Mouse (Mus musculus) right cerebral cortex, postnatal 4 days (tissue): ENCODE data around the gene Hist1h4f.
"Not testable (repeated sequence)": the region's sequence is repeated elsewhere in the genome, so short reads cannot be mapped to it uniquely, and the experiment has no call there.

Experiments
- DNase-seq: peaks from one replicate; pipeline ENCODE4 v3.0.0-alpha.2; 2022

The Hist1h4f gene

DNA sequence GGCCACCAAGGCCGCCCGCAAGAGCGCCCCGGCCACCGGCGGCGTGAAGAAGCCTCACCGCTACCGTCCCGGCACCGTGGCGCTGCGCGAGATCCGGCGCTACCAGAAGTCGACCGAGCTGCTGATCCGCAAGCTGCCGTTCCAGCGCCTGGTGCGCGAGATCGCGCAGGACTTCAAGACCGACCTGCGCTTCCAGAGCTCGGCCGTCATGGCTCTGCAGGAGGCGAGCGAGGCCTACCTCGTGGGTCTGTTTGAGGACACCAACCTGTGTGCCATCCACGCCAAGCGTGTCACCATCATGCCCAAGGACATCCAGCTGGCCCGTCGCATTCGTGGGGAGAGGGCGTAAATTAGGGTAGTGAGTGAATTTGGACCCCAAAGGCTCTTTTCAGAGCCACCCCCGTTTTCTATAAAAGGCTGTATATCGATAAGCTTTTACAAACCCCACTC lies 24.4 kb upstream of the Hist1h4f start:
- DNase-seq = not testable (repeated sequence)

DNA sequence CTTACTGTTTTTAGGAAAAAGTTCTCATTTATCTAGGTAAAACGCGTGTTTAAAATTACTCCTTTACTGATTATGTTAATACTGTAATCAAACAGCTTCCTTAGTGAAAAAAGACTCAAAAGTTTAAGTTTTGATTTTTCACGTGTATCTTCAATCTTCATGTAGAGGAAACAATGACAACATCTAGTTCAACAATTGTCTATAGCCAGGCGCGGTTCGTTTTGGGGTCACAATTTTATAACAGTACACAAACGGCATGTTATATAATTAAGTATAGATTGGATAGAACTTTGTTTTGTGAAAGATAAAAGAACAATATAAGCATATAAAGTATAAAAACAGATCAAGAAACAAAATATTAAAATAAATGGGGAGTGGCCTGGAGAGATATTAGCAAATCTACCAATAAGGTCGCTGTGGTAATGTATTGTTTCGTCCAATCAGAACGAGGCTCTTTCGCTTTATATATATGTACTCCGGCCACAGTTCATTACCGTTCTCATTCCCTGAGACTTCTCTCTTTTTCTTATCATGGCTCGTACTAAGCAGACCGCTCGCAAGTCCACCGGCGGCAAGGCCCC lies 23.9 kb upstream of the Hist1h4f start, which contains the start of gene Hist1h3d:
Gene Hist1h3d, plus strand, starts transcription at position 493 of the 581 bp plus-strand sequence.
- no peak for DNase-seq

DNA sequence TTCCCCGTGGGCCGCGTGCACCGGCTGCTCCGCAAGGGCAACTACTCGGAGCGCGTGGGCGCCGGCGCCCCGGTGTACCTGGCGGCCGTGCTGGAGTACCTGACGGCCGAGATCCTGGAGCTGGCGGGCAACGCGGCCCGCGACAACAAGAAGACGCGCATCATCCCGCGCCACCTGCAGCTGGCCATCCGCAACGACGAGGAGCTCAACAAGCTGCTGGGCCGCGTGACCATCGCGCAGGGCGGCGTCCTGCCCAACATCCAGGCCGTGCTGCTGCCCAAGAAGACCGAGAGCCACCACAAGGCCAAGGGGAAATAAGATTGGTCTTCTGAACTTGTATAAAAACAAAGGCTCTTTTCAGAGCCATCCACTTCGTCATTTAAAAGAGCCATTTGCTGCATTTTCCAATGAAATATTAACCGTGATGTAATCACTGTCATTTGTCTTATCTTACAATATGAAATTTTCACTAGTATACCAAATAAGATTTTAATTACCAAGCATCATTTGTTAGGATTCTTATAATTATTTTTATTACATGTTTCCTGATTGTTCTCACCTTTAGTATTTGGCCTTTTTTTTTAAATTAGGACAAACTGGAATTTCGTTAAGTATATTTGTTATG lies 23.2 kb upstream of the Hist1h4f start:
- not testable (repeated sequence) for DNase-seq

GRCm38 (mm10) chr13:23573898-23574524 lies 22.6 kb upstream of the Hist1h4f start, which contains the start of the genes Hist1h2bf and Hist1h2ad:
TSS of gene Hist1h2bf (minus strand) at chr13:23574196.
TSS of gene Hist1h2ad (plus strand) at chr13:23574381.
- DNase-seq = peak; percentile 77

- not testable (repeated sequence) for DNase-seq
Measured at GRCm38 (mm10) chr13:23573034-23573897, 21.8 kb upstream of the Hist1h4f start.

- no peak for DNase-seq
Measured at GRCm38 (mm10) chr13:23572218-23573033, 21.0 kb upstream of the Hist1h4f start.

DNA sequence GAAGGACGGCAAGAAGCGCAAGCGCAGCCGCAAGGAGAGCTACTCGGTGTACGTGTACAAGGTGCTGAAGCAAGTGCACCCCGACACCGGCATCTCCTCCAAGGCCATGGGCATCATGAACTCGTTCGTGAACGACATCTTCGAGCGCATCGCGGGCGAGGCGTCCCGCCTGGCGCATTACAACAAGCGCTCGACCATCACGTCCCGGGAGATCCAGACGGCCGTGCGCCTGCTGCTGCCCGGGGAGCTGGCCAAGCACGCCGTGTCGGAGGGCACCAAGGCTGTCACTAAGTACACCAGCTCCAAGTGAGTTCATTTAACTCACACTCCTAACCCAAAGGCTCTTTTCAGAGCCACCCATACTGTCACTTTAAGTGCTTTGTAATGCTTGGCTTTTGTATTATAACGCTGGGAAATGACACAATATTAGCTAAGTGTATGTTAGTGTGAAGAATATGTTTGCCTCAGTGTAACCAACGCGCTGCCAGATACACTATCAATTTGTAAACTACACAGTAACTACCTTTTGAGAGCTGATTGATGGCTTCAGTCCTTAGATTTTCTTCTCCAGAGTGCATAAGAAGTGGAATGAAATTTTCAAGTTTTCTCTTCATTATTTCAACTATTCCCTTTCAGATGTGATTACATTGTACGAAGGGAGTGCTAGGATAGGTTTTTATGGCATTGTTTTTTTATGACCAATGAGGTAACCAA lies 20.2 kb upstream of the Hist1h4f start:
- DNase-seq = not testable (repeated sequence)

GRCm38 (mm10) chr13:23571022-23571503 lies 19.6 kb upstream of the Hist1h4f start, which contains the start of the genes Hist1h2ae and Hist1h2bg:
TSS of gene Hist1h2ae (minus strand) at chr13:23571220.
TSS of gene Hist1h2bg (plus strand) at chr13:23571396.
- peak; percentile 53 for DNase-seq

GRCm38 (mm10) chr13:23570261-23571021 lies 19.0 kb upstream of the Hist1h4f start:
- DNase-seq = not testable (repeated sequence)

DNA sequence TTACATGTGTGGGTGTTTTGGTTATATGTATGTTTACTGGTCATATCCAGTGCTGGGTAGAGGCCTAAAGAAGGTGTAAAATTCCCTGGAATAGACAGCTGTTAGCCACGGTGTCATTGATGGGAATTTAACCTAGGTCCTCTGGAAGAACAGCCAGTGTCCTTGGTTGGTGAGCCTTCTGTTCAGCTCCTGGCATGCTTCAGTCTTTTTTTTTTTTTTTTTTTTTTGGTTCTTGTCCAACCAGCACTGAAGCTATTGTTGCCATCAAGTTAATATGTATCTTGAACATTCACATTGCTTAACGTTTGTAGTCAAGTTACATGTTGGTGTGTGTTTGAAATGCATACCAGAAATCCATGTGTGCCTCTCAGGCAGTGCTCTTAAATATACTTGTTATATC lies 13.0 kb upstream of the Hist1h4f start:
- DNase-seq = no peak

GRCm38 (mm10) chr13:23562699-23563462 lies 11.4 kb upstream of the Hist1h4f start:
- DNase-seq = peak; percentile 28

DNA sequence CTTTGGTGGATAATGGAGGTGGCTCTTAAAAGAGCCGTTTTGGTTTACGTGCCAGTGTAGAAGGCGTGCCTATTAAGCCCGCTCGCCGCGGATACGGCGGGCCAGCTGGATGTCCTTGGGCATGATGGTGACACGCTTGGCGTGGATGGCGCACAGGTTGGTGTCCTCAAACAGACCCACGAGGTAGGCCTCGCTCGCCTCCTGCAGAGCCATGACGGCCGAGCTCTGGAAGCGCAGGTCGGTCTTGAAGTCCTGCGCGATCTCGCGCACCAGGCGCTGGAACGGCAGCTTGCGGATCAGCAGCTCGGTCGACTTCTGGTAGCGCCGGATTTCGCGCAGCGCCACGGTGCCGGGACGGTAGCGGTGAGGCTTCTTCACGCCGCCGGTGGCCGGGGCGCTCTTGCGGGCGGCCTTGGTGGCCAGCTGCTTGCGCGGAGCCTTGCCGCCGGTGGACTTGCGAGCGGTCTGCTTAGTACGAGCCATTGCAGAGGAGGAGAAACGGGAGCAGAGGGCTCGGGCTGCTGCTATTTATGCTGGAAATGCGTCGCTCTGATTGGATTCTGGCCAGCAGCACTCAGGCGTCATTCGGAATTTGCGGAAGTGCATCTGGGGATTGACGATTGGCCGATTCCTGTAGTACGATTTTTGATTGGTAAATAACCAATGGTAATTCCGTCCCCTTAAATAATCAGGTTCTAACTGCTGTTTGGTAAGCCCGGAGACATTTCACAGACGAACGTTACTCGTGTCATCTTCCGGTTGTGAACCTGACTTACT lies 10.6 kb upstream of the Hist1h4f start, which contains the start of gene Hist1h3e:
Gene Hist1h3e, minus strand, starts transcription at position 487 of the 777 bp plus-strand sequence.
- DNase-seq = peak; percentile 93

- DNase-seq = not testable (repeated sequence)
Measured at GRCm38 (mm10) chr13:23561531-23561882, 10.1 kb upstream of the Hist1h4f start.

GRCm38 (mm10) chr13:23560699-23561098 lies 9.3 kb upstream of the Hist1h4f start:
- DNase-seq = not testable (repeated sequence)

- DNase-seq = no peak
Measured at GRCm38 (mm10) chr13:23556906-23557305, 5.5 kb upstream of the Hist1h4f start.

- DNase-seq = peak; percentile 40
Measured at GRCm38 (mm10) chr13:23555839-23556416, 4.5 kb upstream of the Hist1h4f start.

DNA sequence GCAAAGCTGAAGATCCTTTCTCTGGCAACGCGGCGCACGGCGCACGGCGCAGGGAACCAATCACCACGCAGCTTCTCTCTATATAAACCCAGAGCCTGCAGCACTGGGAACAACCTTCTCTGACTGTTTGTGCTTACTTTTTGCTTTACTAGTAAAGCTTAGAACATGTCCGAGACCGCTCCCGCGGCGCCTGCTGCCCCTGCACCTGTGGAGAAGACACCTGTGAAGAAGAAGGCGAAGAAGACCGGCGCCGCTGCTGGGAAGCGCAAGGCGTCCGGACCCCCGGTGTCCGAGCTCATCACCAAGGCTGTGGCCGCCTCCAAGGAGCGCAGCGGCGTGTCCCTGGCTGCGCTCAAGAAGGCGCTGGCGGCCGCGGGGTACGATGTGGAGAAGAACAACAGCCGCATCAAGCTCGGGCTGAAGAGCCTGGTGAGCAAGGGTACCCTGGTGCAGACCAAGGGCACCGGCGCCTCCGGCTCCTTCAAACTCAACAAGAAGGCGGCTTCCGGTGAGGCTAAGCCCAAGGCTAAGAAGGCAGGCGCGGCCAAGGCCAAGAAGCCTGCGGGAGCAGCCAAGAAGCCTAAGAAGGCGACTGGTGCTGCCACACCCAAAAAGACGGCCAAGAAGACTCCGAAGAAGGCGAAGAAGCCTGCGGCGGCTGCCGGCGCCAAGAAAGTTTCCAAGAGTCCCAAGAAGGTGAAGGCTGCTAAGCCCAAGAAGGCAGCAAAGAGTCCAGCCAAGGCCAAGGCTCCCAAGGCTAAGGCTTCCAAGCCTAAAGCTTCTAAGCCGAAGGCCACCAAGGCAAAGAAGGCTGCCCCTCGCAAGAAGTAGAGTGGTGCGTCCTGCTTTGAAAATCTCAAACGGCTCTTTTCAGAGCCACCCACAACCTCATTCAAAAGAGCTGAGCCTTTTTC lies 3.7 kb upstream of the Hist1h4f start:
- DNase-seq = peak; percentile 60
